Mouse (Mus musculus) heart, embryonic 14.5 days (tissue): ENCODE measurements around the gene Gm49387. TPM values are rescaled to one million over a fixed set of nuclear protein-coding genes. Genes with fewer than 3 reads are reported as not detected.
A peak's percentile ranks its signal among the peaks of the same experiment; 100 is the strongest.

Source experiments
- ATAC-seq: fragments of 200-750 bp; cut with Nextera tagmentation; 2 replicates; pipeline ENCODE4 v1.8.0; 2017; ENCODE audit warnings: low read depth, moderate TSS enrichment; ENCODE audit not compliant: insufficient number of reproducible peaks, insufficient read depth, low FRiP score
- H3K27ac ChIP-seq, 2 experiments: fragments of 200-500 bp in 1 of 2; fragments of 300-500 bp in 1 of 2; sonication (generic) in 1 of 2; replicated peaks in 1 of 2; 2 replicates each; pipeline ENCODE4 v1.5.1; 2012 to 2014; ENCODE audit warnings: low read depth in 2 of 2, low read length in 2 of 2, control low read depth in 1 of 2, mild to moderate bottlenecking in 1 of 2, mixed read lengths in 1 of 2; ENCODE audit not compliant: control insufficient read depth in 1 of 2, insufficient read depth in 1 of 2
- H3K27me3 ChIP-seq: fragments of 300-500 bp; sonication (generic); 2 replicates; pipeline ENCODE4 v1.6.1; 2014; ENCODE audit warnings: mild to moderate bottlenecking, low read length, control low read depth; ENCODE audit not compliant: control insufficient read depth, insufficient read depth
- H3K36me3 ChIP-seq: fragments of 300-500 bp; sonication (generic); 2 replicates; pipeline ENCODE4 v1.6.1; 2014; ENCODE audit warnings: mild to moderate bottlenecking, control low read depth, low read length, mixed read lengths; ENCODE audit not compliant: control insufficient read depth, insufficient read depth
- H3K4me1 ChIP-seq, 2 experiments: fragments of 200-500 bp in 1 of 2; fragments of 300-500 bp in 1 of 2; sonication (generic) in 1 of 2; 2 replicates each; pipeline ENCODE4 v1.6.1; 2012 to 2014; ENCODE audit warnings: low read length in 2 of 2, control low read depth in 1 of 2, mixed read lengths in 1 of 2; ENCODE audit not compliant: control insufficient read depth in 2 of 2, insufficient read depth in 2 of 2
- H3K4me2 ChIP-seq: fragments of 300-500 bp; sonication (generic); 2 replicates; pipeline ENCODE4 v1.6.1; 2014; ENCODE audit warnings: mild to moderate bottlenecking, low read length
- H3K4me3 ChIP-seq, 2 experiments: fragments of 200-500 bp in 1 of 2; fragments of 300-500 bp in 1 of 2; sonication (generic) in 1 of 2; 2 replicates each; pipeline ENCODE4 v1.5.1; 2012 to 2014; ENCODE audit warnings: low read length in 2 of 2, mild to moderate bottlenecking in 2 of 2, control low read depth in 1 of 2, low read depth in 1 of 2, moderate library complexity in 1 of 2; ENCODE audit not compliant: control insufficient read depth in 1 of 2, insufficient read depth in 1 of 2
- H3K9ac ChIP-seq: fragments of 300-500 bp; sonication (generic); 2 replicates; pipeline ENCODE4 v1.6.1; 2014; ENCODE audit warnings: mild to moderate bottlenecking, low read length
- H3K9me3 ChIP-seq: fragments of 300-500 bp; sonication (generic); 2 replicates; pipeline ENCODE4 v1.6.1; 2016; ENCODE audit warnings: low read length, control low read depth; ENCODE audit not compliant: control insufficient read depth
- WGBS: fragments of 180-500 bp; shearing (Covaris S2); extraction: QIAGEN DNeasy Blood & Tissue Kit; methylation state at CpG from one replicate; pipeline ENCODE4 v1.1.7; 2014; 5-methylcytosine and 5-hydroxymethylcytosine counted together
- polyA plus RNA-seq: library from polyadenylated mRNA; unstranded; fragments of >200 nt; fragmentation: Nextera tagmentation; extraction: Ambion mirVana; gene quantifications from 2 replicates; pipeline ENCODE4 v1.2.1, GENCODE M21; 2014

Gm49387 gene
- polyA plus RNA-seq, 1 experiment from 2014 or later, result 1.8 TPM

DNA sequence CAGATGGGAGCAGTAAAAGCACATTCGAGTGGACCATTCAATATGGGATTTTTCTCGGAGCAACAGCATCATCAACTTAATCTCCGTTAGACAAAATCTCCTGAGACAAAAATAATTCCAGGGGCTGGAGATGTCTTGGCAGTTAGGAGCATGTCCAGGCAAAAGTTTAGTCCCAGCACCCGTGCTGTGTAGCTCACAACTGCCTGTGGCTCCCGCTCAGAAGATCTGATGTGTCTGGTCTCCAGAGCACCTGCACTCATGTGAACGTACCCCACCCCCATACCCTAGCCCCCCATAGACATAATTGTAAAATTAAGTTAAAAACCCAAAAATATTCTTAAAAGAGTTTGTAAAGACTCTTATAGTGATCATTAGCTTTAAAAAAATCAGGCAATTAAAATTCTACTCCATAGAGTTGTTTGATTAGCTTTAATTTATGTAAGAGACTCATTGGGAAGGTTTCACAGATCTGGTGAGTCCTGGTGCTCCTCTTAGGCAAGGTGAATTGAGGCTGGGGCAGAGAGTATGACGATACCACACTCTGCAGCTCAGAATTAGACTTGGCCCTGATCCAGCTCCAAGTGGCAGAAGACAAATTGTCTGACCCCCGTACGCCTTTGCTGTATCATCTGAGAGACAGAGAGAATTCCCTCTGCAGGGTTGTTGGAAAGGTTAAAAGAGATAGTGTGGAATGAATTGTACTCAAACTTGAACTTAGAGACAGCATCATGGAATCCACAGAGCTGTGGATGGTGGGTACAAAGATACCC is 62.5 kb downstream of the Gm49387 start:
- peak overlapping the region; percentile 65 for H3K4me2 ChIP-seq

GRCm38 (mm10) chr14:31576846-31577697 is 63.6 kb downstream of the Gm49387 start:
- no peak for ATAC-seq
- peak overlapping the region; percentile 38 to 42 for H3K4me3 ChIP-seq

More for the DNA sequence above, 62.5 kb downstream of the Gm49387 start:
- WGBS, result 33% methylated on average over 9 of the region's 9 CpGs
- Histone ChIP-seq H3K9ac (peak overlapping the region; percentile 21; the same call in 1 of the 2 replicates), H3K9me3 (no peaks in the 10 kb centered on the region), H3K27ac (peak overlapping the region in 1 of 2 experiments; percentile 78; a peak in 2 of 4 replicates), H3K4me3 (no peak overlapping the region), H3K27me3 (no peaks in the 10 kb centered on the region), H3K36me3 (no peaks in the 10 kb centered on the region), H3K4me1 (peaks cover 25 to 31% of the 10 kb centered on the region in 2 experiments)
- ATAC-seq, result no peak

DNA sequence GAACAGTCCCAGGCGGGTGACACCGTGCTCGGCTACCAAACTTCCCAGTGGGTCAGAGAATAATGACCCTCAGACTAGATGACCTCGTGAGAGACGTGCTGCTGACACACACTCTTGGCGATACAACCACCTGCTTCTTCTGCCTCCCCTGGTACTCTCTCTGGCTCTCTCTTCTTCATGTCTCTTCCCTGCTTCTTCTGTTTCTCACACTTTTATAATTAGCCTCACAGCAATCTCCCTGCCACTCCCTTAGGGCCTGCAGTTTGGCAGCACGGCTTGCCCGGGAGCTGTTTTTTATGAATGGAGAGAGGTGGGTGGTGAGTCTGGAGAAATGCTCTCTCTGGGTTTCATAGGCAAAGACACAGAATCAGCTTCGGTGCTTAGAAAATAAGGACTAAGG is 64.8 kb downstream of the Gm49387 start:
- WGBS, result 42% methylated on average over 9 of the region's 9 CpGs
- Histone ChIP-seq H3K36me3 (no peaks in the 10 kb centered on the region), H3K27ac (peak overlapping the region; percentile 63 to 78), H3K4me1 (peaks cover 27 to 38% of the 10 kb centered on the region in 2 experiments), H3K9me3 (no peaks in the 10 kb centered on the region), H3K4me3 (peak overlapping the region; percentile 38 to 42), H3K27me3 (no peaks in the 10 kb centered on the region), H3K9ac (peak overlapping the region; percentile 63), H3K4me2 (peak overlapping the region; percentile 65)
- no peak for ATAC-seq

More at GRCm38 (mm10) chr14:31576846-31577697, 63.6 kb downstream of the Gm49387 start:
- Histone ChIP-seq H3K4me1 (peaks cover 25 to 31% of the 10 kb centered on the region in 2 experiments), H3K9me3 (no peaks in the 10 kb centered on the region), H3K36me3 (no peaks in the 10 kb centered on the region), H3K9ac (peak overlapping the region; percentile 63), H3K27ac (peak overlapping the region; percentile 63 to 78), H3K27me3 (no peaks in the 10 kb centered on the region), H3K4me2 (peak overlapping the region; percentile 65)
- WGBS, result 10% methylated on average over 10 of the region's 10 CpGs

GRCm38 (mm10) chr14:31574903-31575665 is 65.6 kb downstream of the Gm49387 start:
- 0 out of 4 replicates have a peak overlapping the region, but pooled peaks of 1 of the 2 experiments have one; percentile 38 for H3K4me3 ChIP-seq
- H3K27me3 ChIP-seq, result no peaks in the 10 kb centered on the region
- WGBS, result 91% methylated on average over 18 of the region's 18 CpGs
- no peak overlapping the region for H3K9ac ChIP-seq
- H3K9me3 ChIP-seq, result no peaks in the 10 kb centered on the region
- peaks cover 32 to 45% of the 10 kb centered on the region in 2 experiments for H3K4me1 ChIP-seq
- H3K27ac ChIP-seq, result peak overlapping the region in 1 of 2 experiments; percentile 78; a peak in 1 of 4 replicates
- H3K36me3 ChIP-seq, result no peaks in the 10 kb centered on the region
- H3K4me2 ChIP-seq, result peak overlapping the region; percentile 65
- ATAC-seq, result no peak

GRCm38 (mm10) chr14:31572561-31573175 is 68.0 kb downstream of the Gm49387 start:
- Histone ChIP-seq H3K4me1 (peaks cover 39 to 50% of the 10 kb centered on the region in 2 experiments), H3K36me3 (no peaks in the 10 kb centered on the region), H3K27me3 (no peaks in the 10 kb centered on the region), H3K4me3 (no peak overlapping the region), H3K27ac (no peak overlapping the region), H3K9ac (no peak overlapping the region), H3K9me3 (no peaks in the 10 kb centered on the region), H3K4me2 (no peak overlapping the region)
- ATAC-seq, result no peak
- WGBS, result 72% methylated on average over 9 of the region's 9 CpGs

DNA sequence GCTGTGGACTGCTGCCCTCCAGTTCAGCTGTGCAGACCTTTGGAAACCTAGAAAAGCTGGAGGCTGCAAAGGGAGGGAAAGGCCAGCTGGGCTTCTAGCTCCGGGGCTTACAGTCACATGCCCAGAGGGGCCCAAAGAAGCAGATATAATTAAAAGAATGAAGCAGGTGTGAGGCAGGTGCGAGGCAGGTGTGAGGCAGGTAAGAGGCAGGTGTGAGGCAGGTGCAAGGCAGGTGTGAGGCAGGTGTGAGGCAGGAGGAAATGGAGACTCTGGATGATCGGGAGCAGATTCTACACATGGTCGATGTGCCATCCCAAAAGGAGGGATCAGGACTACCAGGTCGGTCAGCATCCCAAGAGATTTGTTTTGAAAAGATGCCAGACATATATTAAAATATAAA is 69.3 kb downstream of the Gm49387 start:
- no peak for ATAC-seq
- no peak overlapping the region for H3K27ac ChIP-seq
- H3K9me3 ChIP-seq, result no peaks in the 10 kb centered on the region
- H3K9ac ChIP-seq, result no peak overlapping the region
- WGBS, result 89% methylated on average over 5 of the region's 5 CpGs
- no peaks in the 10 kb centered on the region for H3K36me3 ChIP-seq
- H3K4me3 ChIP-seq, result no peak overlapping the region
- H3K4me2 ChIP-seq, result no peak overlapping the region
- peaks cover 31 to 40% of the 10 kb centered on the region in 2 experiments for H3K4me1 ChIP-seq
- no peaks in the 10 kb centered on the region for H3K27me3 ChIP-seq
